Mouse (Mus musculus) forebrain, embryonic 10.5 days (tissue): ENCODE results near the gene Bbs12. TPM values are rescaled to one million over a fixed set of nuclear protein-coding genes. Genes with fewer than 3 reads are reported as not detected.
A peak's percentile ranks its signal among the peaks of the same experiment; 100 is the strongest.

Experiments used
- DNase-seq: peaks from one replicate; pipeline ENCODE4 v3.0.0-alpha.2; 2017; ENCODE audit warnings: low spot score; ENCODE audit errors: extremely low spot score
- H3K27ac ChIP-seq: fragments of 300-500 bp; sonication (generic); 2 replicates; pipeline ENCODE4 v1.5.1; 2016; ENCODE audit warnings: mild to moderate bottlenecking
- H3K27me3 ChIP-seq: fragments of 300-500 bp; sonication (generic); 2 replicates; pipeline ENCODE4 v1.6.1; 2016; ENCODE audit warnings: mild to moderate bottlenecking; ENCODE audit not compliant: poor library complexity, severe bottlenecking
- H3K36me3 ChIP-seq: fragments of 300-500 bp; sonication (generic); replicated peaks from 2 replicates; pipeline ENCODE4 v1.6.1; 2016; ENCODE audit warnings: mild to moderate bottlenecking, moderate library complexity
- H3K4me1 ChIP-seq: fragments of 300-500 bp; sonication (generic); 2 replicates; pipeline ENCODE4 v1.6.1; 2016
- H3K4me3 ChIP-seq: fragments of 300-500 bp; sonication (generic); 2 replicates; pipeline ENCODE4 v1.5.1; 2016; ENCODE audit warnings: mild to moderate bottlenecking, moderate library complexity
- H3K9me3 ChIP-seq: fragments of 300-500 bp; sonication (generic); 2 replicates; pipeline ENCODE4 v1.6.1; 2016; ENCODE audit warnings: mild to moderate bottlenecking, moderate library complexity
- WGBS: fragments of 180-500 bp; shearing (Covaris S2); methylation state at CpG from one replicate; pipeline ENCODE4 v1.1.7; 2016; 5-methylcytosine and 5-hydroxymethylcytosine counted together
- polyA plus RNA-seq: library from polyadenylated mRNA; unstranded; fragments of >200 nt; fragmentation: Nextera tagmentation; extraction: Ambion mirVana; gene quantifications from 2 replicates; pipeline ENCODE4 v1.2.1, GENCODE M21; 2016

The Bbs12 gene
- polyA plus RNA-seq = 9.8 and 10.2 TPM in 2 replicates

DNA sequence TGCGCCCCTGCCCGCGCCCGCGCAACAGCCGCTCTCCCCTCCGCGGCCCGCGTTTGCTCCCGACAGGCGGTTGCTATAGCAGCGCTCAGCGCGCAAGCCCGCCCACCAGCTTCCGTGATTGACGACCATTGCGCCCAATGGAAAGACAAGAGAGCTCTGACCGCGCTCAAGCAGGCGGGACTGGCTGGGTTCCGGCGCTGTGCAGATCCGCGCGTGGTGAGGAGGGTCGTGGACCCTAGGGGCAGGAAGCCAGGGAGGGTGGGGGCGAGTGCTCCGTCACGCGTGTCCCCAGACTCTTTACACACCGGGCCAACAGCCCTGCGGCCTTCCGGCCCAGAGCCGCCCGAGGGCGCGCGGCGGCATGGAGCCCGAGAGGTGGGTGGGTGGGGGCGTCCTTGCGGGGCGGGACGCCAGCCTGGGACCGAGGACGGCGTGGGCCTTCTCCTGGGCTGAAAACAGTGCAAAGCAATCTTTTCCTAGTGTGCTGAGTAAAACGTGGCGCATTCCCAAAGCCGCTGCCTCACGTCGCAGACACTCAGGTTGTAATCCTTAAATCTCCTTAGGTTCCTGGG lies at the start of gene Bbs12, which contains the start of gene Cetn4:
Gene Bbs12, plus strand, starts transcription at position 185 of the 572 bp plus-strand sequence.
Gene Cetn4, minus strand, starts transcription at position 339 of the 572 bp plus-strand sequence.
- Histone ChIP-seq H3K36me3 (no peaks in the 10 kb centered on the region; the same call in 1 of the 2 replicates), H3K4me3 (peak within 1 kb of the TSS; percentile 92), H3K9me3 (no peaks in the 10 kb centered on the region), H3K27me3 (no peaks in the 10 kb centered on the region), H3K27ac (peak within 1 kb of the TSS; percentile 98), H3K4me1 (peaks cover 19% of the 10 kb centered on the region)
- DNase-seq = peak; percentile 97
- WGBS = under 1% methylated on average over 54 of the region's 54 CpGs

DNA sequence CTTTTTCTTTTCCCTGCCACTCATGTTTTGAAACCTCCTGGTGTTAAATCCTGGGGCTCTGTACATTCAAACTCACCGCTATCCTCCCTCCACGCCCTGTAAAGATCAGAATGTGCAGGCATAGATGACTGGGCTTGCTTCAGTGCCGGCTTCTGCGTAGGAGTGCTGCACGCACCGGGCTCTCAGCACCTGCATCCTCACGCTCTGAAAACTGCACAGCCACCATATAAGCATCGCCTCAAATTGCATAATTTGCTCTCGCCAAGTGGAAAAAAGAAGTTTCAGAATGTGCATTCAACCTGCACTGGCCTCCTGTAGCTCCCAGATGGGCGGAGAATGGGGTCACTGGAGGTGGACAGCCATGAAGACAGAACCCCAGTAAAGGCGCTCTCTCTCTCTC lies 44.0 kb upstream of the Bbs12 start:
- Histone ChIP-seq H3K27ac (no peak overlapping the region), H3K9me3 (no peaks in the 10 kb centered on the region), H3K27me3 (no peaks in the 10 kb centered on the region), H3K4me3 (no peak overlapping the region), H3K36me3 (no peaks in the 10 kb centered on the region), H3K4me1 (no peaks in the 10 kb centered on the region)
- no peak for DNase-seq
- WGBS = 87% methylated on average over 11 of the region's 11 CpGs

DNA sequence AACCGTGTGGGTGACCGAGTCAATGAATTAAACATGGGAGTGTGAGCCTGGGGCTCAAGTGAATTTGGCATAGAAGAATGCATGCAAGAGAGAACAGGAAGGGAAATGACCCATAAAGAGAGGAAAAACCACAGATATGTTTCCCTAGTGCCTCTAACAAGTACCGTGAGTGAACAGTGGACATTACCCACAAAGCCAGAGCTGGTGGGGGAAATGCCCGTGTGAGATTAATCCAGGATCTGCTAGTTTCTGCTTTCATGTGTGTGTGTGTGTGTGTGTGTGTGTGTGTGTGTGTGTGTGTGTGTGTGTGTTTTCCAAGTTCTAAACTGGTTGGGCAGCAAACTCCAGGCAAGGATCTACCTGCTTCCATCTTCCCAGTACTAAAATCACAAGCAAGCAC lies 42.4 kb upstream of the Bbs12 start:
- Histone ChIP-seq H3K4me3 (no peak overlapping the region), H3K9me3 (no peaks in the 10 kb centered on the region), H3K27me3 (no peaks in the 10 kb centered on the region), H3K4me1 (no peaks in the 10 kb centered on the region), H3K36me3 (no peaks in the 10 kb centered on the region), H3K27ac (no peak overlapping the region)
- DNase-seq = no peak
- 86% methylated on average over 4 of the region's 4 CpGs for WGBS

DNA sequence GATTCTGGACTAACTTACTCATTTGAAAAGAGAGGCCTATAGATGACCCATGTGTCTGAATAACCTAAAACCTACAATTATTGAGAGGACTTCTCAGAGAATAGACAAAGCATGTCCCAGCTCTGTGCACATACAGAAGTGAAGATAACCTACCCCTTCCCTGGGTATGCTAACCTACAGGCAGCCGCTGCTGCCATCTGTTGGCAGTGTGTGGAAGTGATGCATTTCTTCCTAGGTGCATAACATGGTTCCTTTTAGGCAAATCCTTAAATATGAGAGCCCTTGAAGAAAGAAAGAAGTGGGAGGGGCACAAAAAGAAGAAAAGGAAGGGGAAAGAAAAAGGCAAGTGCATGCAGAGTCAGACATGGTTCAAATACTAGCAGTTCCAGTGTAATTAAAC lies 41.1 kb upstream of the Bbs12 start:
- 10% methylated on average over 1 of the region's 1 CpGs for WGBS
- Histone ChIP-seq H3K9me3 (no peaks in the 10 kb centered on the region), H3K27ac (no peak overlapping the region), H3K27me3 (no peaks in the 10 kb centered on the region), H3K4me3 (no peak overlapping the region), H3K36me3 (no peaks in the 10 kb centered on the region), H3K4me1 (no peaks in the 10 kb centered on the region)
- peak; percentile 30 for DNase-seq

DNA sequence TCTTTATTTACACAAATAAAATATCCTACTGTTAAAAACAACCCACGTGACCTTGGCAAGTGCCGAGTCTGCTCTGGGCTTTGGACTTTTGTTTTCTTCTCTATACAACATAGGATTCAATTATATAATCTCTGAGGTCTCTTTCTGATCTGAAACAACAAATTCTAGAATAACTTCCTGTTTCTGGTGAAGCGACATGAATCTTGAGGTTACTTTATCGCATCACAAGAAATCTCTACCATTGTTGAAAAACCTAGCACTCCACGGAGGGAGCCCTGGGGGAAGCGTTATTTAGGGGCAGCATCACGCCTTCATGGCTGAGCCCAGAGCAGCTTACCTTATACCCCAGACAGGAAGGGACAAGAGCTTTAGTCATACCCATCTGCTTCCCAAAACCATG lies 39.3 kb upstream of the Bbs12 start:
- H3K36me3 ChIP-seq = no peaks in the 10 kb centered on the region
- no peak for DNase-seq
- H3K4me1 ChIP-seq = no peaks in the 10 kb centered on the region
- H3K4me3 ChIP-seq = no peak overlapping the region
- H3K27me3 ChIP-seq = no peaks in the 10 kb centered on the region
- H3K9me3 ChIP-seq = no peaks in the 10 kb centered on the region
- H3K27ac ChIP-seq = no peak overlapping the region
- whole genome bisulfite sequencing = 91% methylated on average over 7 of the region's 7 CpGs

DNA sequence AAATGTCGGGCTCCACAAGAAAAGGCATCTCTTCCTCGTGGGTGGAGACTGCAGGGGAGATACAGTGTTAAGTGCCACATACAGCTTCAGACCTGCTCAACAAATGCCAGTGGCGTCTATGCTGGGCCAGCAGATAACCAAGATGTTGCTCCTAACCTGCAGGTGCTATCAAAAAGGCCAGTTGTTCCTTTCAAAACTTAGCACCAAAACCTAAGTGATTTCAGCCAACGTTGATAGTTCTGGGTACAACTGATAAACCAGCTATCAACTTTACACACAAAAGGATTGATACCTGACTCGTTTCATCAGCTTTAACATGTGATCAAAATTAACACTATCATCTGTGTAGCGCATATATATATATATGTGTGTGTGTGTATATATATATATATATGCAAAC lies 37.7 kb upstream of the Bbs12 start:
- no peaks in the 10 kb centered on the region for H3K4me1 ChIP-seq
- no peaks in the 10 kb centered on the region for H3K27me3 ChIP-seq
- H3K9me3 ChIP-seq = no peaks in the 10 kb centered on the region
- no peak overlapping the region for H3K4me3 ChIP-seq
- no peaks in the 10 kb centered on the region for H3K36me3 ChIP-seq
- H3K27ac ChIP-seq = no peak overlapping the region
- no peak for DNase-seq
- 80% methylated on average over 6 of the region's 6 CpGs for WGBS

DNA sequence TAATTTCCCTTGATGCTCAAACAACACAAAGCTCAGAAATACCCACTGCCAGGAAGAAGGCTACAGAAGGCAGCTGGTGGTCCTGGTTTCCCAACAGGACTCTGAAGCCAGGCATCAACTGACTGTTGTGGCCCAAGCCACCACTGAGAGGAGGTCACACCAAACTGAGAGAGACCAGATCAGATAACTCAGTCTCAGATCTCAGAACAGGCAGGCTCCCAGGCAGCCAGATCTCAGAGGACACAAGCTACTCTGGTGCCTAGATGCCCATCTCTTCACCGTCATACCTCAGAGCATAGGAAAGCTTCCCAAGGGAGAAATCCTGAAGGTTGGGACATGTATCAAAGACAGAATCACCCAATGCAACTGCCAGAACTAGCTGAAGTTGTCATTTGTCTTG lies 32.1 kb upstream of the Bbs12 start:
- no peaks in the 10 kb centered on the region for H3K4me1 ChIP-seq
- no peaks in the 10 kb centered on the region for H3K36me3 ChIP-seq
- H3K27ac ChIP-seq = no peak overlapping the region
- no peaks in the 10 kb centered on the region for H3K27me3 ChIP-seq
- 97% methylated on average over 1 of the region's 1 CpGs for WGBS
- H3K4me3 ChIP-seq = no peak overlapping the region
- DNase-seq = no peak
- H3K9me3 ChIP-seq = no peaks in the 10 kb centered on the region

DNA sequence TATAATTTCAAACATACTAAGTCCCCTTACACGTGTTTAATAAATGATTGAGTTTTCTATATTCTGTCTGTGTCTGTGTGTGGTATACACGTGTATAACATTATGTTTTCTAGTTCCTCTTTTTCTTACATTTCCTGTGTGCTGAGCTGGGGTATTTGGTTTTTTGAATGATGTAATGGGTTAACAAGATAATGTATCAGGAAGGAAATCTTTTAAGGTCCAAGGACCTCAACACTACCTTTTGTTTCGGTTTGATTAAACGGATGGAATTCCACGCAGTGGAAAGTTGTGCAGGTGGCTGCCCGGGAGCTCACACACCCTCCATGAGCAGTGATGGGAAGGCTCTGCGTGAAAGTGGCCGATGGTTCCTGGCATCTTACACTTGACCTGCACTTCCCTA lies 31.5 kb upstream of the Bbs12 start:
- WGBS = 81% methylated on average over 8 of the region's 8 CpGs
- Histone ChIP-seq H3K4me3 (no peak overlapping the region), H3K9me3 (no peaks in the 10 kb centered on the region), H3K36me3 (no peaks in the 10 kb centered on the region), H3K27me3 (no peaks in the 10 kb centered on the region), H3K4me1 (no peaks in the 10 kb centered on the region), H3K27ac (no peak overlapping the region)
- no peak for DNase-seq

DNA sequence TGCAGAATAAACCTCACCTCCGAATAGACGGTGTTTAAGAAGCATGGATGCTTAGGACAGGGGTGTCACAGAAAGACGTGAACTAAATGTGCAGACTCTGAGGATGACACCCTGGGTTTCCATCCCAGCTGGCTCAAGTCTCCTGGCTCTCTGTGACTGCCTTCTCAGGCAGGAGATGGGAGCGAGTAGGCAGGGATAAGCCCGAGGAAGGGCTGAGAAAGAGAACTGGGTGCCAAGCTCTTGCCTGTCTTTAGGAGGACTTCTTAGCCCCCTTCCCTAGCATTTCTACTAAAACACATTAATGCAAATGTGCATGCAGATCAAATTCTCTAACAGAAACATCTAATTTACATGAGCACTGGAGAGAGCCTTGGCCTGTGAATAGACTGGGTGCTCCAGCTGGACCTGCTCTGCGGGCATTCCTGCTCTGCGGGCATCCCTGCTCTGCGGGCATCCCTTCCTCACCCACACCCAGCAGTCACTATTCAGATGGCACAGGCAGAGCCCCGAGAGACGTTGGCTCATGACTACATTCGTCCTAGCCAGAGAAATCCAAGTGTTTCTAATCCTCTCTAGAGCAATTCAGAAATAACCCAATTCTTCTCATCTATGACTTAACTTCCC lies 29.9 kb upstream of the Bbs12 start:
- H3K27ac ChIP-seq = no peak overlapping the region
- no peak overlapping the region for H3K4me3 ChIP-seq

DNA sequence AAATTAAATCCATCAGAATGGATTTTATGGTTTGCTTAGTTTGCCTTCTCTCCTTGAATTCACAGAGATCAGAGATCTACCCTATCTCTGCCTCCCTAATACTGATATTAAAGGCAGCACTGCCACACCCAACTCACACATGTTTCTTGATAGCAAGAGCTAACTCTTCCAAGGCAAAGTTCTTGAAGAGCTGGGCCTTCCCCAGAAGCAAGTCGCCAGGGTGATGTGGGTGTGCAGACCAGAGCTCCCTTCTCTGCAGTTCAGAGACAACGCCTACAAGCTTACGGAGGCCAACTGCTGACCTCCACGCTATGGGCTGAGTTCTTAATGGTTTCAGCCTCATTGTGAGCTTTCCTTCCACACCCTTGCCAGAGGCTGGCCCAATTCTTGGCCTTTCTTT lies 29.1 kb upstream of the Bbs12 start:
- H3K4me3 ChIP-seq = no peak overlapping the region
- no peaks in the 10 kb centered on the region for H3K9me3 ChIP-seq
- WGBS = 80% methylated on average over 4 of the region's 4 CpGs
- DNase-seq = no peak
- H3K27me3 ChIP-seq = no peaks in the 10 kb centered on the region
- no peak overlapping the region for H3K27ac ChIP-seq
- no peaks in the 10 kb centered on the region for H3K36me3 ChIP-seq
- no peaks in the 10 kb centered on the region for H3K4me1 ChIP-seq

More for the DNA sequence above, 29.9 kb upstream of the Bbs12 start:
- Histone ChIP-seq H3K36me3 (no peaks in the 10 kb centered on the region), H3K4me1 (no peaks in the 10 kb centered on the region), H3K9me3 (no peaks in the 10 kb centered on the region), H3K27me3 (no peaks in the 10 kb centered on the region)
- DNase-seq = no peak
- 88% methylated on average over 11 of the region's 11 CpGs for WGBS

DNA sequence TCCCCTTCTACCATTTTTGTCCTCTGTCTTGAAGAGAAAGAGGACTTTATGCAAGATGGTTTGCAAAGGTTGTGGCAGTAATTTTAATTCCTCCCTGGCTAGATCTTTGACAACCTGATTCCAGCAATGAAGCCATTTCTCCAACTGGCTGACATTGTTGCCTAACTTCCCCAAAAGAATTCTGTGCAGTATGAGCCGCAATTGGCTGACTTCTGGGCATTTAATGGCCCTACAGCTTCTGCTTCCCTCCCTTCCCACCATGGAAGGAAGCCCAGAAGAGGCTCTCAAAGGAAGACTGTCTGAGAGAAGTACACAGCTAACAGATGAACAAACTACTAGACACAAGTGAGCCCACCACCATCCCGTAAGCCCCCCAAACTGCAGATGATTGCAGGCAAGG lies 23.1 kb upstream of the Bbs12 start:
- Histone ChIP-seq H3K9me3 (no peaks in the 10 kb centered on the region), H3K36me3 (no peaks in the 10 kb centered on the region), H3K4me1 (peaks cover 4% of the 10 kb centered on the region; the same call in 1 of the 2 replicates), H3K4me3 (no peak overlapping the region), H3K27me3 (no peaks in the 10 kb centered on the region), H3K27ac (no peak overlapping the region)
- 93% methylated on average over 2 of the region's 2 CpGs for WGBS
- DNase-seq = no peak

DNA sequence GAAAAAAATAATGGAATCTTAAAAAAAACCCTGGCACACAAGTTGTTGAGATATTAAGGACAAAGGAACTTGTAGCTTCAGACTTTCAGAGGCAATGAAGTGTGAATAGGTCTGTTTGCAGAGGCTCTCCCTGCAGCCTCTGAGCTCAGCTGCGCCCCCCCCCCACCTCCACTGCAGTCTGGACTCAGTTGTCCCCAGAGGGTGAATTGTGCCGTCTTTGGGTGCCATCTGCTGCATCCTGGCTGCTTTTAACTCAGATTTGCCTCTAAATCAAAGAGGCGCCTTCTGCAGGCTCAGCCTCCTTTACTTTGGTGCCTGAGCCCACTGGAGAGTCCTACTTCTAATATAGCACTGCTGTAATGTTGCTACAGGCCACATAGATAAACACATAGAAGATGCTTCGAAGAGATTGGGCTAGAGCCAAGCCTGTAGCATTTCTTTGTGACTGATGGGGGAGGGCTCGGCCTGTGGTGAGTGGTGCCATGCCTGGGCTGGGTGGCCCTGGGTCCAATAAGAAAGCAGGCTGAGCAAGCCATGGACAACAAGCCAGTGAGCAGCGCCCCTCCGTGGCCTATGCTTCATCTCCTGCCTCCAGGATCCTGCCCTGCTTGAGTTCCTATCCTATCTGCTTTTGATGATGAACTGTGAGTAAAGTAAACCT lies 21.3 kb upstream of the Bbs12 start:
- H3K27me3 ChIP-seq = no peaks in the 10 kb centered on the region
- peaks cover 4% of the 10 kb centered on the region; the same call in 1 of the 2 replicates for H3K4me1 ChIP-seq
- DNase-seq = no peak
- 73% methylated on average over 7 of the region's 7 CpGs for WGBS
- H3K36me3 ChIP-seq = no peaks in the 10 kb centered on the region
- H3K4me3 ChIP-seq = no peak overlapping the region
- no peaks in the 10 kb centered on the region for H3K9me3 ChIP-seq
- no peak overlapping the region for H3K27ac ChIP-seq

DNA sequence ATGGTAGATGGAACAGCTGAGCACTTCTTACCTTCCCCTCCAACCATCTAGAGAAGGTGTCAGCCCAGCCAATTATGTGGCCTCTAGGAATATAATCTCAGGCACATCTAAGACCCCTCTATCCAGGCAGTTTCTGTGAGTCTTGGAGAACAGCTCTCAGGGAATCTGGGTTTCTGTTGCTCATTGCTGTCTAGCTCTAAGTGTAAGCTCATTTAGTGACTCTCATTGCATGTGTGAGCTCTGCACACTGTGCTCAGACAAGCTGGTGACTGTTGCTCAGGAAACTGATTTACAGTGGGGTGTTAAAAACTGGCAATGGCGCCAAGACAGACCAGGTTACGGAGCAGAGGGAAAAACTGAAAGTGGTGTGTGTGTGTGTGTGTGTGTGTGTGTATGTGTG lies 20.4 kb upstream of the Bbs12 start:
- Histone ChIP-seq H3K4me1 (peaks cover 4% of the 10 kb centered on the region; the same call in 1 of the 2 replicates), H3K9me3 (no peaks in the 10 kb centered on the region), H3K36me3 (no peaks in the 10 kb centered on the region), H3K4me3 (no peak overlapping the region), H3K27ac (no peak overlapping the region), H3K27me3 (no peaks in the 10 kb centered on the region)
- no peak for DNase-seq
- 98% methylated on average over 2 of the region's 2 CpGs for WGBS
